In genomic region chr13:44101161-44101560, GRCm38 (mm10) we compare ENCODE assay signal across 11 mouse cellular contexts.
A peak's percentile ranks its signal among the peaks of the same experiment; 100 is the strongest.
DNase-seq lines count a peak whose midpoint lies in the region; ATAC-seq lines count a peak whose summit lies in the region.
"Had no signal": no experiment of that assay in that cellular context is flagged by ENCODE, and none has a peak within 500 bp of the region (broad histone marks: within the 10 kb centered on the region; RNA-seq: fewer than 3 reads in every experiment).

No protein-coding gene starts in this region.

- peaks cover 4% of the 10 kb centered on the region; the same call in 1 of the 2 replicates for H3K4me1 ChIP-seq in heart, embryonic 12.5 days (replicated peaks)
- peaks cover 19% of the 10 kb centered on the region for H3K4me1 ChIP-seq in embryonic facial prominence, embryonic 13.5 days
- peaks cover 7% of the 10 kb centered on the region; the same call in 1 of the 2 replicates for H3K4me1 ChIP-seq in hindbrain, embryonic 11.5 days (replicated peaks; ENCODE audit: control insufficient read depth, insufficient read depth, low read length)
- peaks cover 41% of the 10 kb centered on the region for H3K4me1 ChIP-seq in midbrain, embryonic 15.5 days

- WGBS in heart, embryonic 12.5 days, result 10% methylated on average over 6 of the region's 6 CpGs
- WGBS in embryonic facial prominence, embryonic 13.5 days, result 10% methylated on average over 6 of the region's 6 CpGs
- WGBS in hindbrain, embryonic 11.5 days, result 3% methylated on average over 6 of the region's 6 CpGs
- WGBS in midbrain, embryonic 15.5 days, result 6% methylated on average over 6 of the region's 6 CpGs

- ATAC-seq in heart, embryonic 12.5 days (ENCODE audit: insufficient number of reproducible peaks, low FRiP score), result no peak
- ATAC-seq in embryonic facial prominence, embryonic 13.5 days (ENCODE audit: insufficient number of reproducible peaks, insufficient read depth, low FRiP score, low TSS enrichment, low read depth), result no peak
- peak; percentile 46; the same call in 1 of the 2 replicates for ATAC-seq in hindbrain, embryonic 11.5 days (ENCODE audit: low FRiP score)
- ATAC-seq in midbrain, embryonic 15.5 days (replicated peaks), result peak; percentile 44

- no peak for DNase-seq in heart, postnatal 10 days
- DNase-seq in hindbrain, embryonic 11.5 days (ENCODE audit: low spot score), result peak; percentile 52
- DNase-seq in T-cell, adult 2 months (ENCODE audit: low spot score), result no peak
- DNase-seq in spleen, postnatal 14 days (ENCODE audit: low spot score in 2 of 2), result no peak
- no peak for DNase-seq in adrenal gland, postnatal 14 days
- DNase-seq: cerebellum, adult 8-10 months; gastrocnemius, postnatal 10 days; spleen, adult 18-20 months had no signal

- 0 out of 2 replicates have a peak overlapping the region, but pooled peaks have one; percentile 15 for H3K4me3 ChIP-seq in heart, embryonic 12.5 days
- H3K4me3 ChIP-seq in embryonic facial prominence, embryonic 13.5 days, result peak overlapping the region; percentile 8
- peak overlapping the region; percentile 12; the same call in 1 of the 2 replicates for H3K4me3 ChIP-seq in hindbrain, embryonic 11.5 days (ENCODE audit: low read depth, low read length)
- 0 out of 2 replicates have a peak overlapping the region, but pooled peaks have one; percentile 9 for H3K4me3 ChIP-seq in midbrain, embryonic 15.5 days

- H3K36me3 ChIP-seq in heart, embryonic 12.5 days, result no peaks in the 10 kb centered on the region
- H3K36me3 ChIP-seq in embryonic facial prominence, embryonic 13.5 days, result no peaks in the 10 kb centered on the region
- H3K36me3 ChIP-seq in hindbrain, embryonic 11.5 days (ENCODE audit: control insufficient read depth, insufficient read depth, low read length), result no peaks in the 10 kb centered on the region
- no peaks in the 10 kb centered on the region for H3K36me3 ChIP-seq in midbrain, embryonic 15.5 days (replicated peaks)

- H3K9me3 ChIP-seq in heart, embryonic 12.5 days (replicated peaks), result no peaks in the 10 kb centered on the region
- H3K9me3 ChIP-seq in embryonic facial prominence, embryonic 13.5 days, result no peaks in the 10 kb centered on the region
- H3K9me3 ChIP-seq in hindbrain, embryonic 11.5 days (ENCODE audit: control insufficient read depth, low read length), result no peaks in the 10 kb centered on the region
- H3K9me3 ChIP-seq in midbrain, embryonic 15.5 days, result no peaks in the 10 kb centered on the region

- no peak overlapping the region for H3K27ac ChIP-seq in heart, embryonic 12.5 days (ENCODE audit: poor library complexity, severe bottlenecking)
- no peak overlapping the region for H3K27ac ChIP-seq in embryonic facial prominence, embryonic 13.5 days
- 0 out of 2 replicates have a peak overlapping the region, but pooled peaks have one; percentile 36 for H3K27ac ChIP-seq in hindbrain, embryonic 11.5 days (ENCODE audit: low read depth, low read length)
- peak overlapping the region; percentile 75 for H3K27ac ChIP-seq in midbrain, embryonic 15.5 days

- 0 out of 2 replicates have a peak overlapping the region, but pooled peaks have one; percentile 3 for H3K9ac ChIP-seq in heart, embryonic 12.5 days
- 0 out of 2 replicates have a peak overlapping the region, but pooled peaks have one; percentile 3 for H3K9ac ChIP-seq in embryonic facial prominence, embryonic 13.5 days
- no peak overlapping the region for H3K9ac ChIP-seq in hindbrain, embryonic 11.5 days (ENCODE audit: low read depth, low read length)
- H3K9ac ChIP-seq in midbrain, embryonic 15.5 days, result no peak overlapping the region

- peak overlapping the region; percentile 56 for H3K4me2 ChIP-seq in heart, embryonic 12.5 days
- peak overlapping the region; percentile 48 for H3K4me2 ChIP-seq in embryonic facial prominence, embryonic 13.5 days
- peak overlapping the region; percentile 41 for H3K4me2 ChIP-seq in hindbrain, embryonic 11.5 days (replicated peaks; ENCODE audit: low read depth, low read length)
- H3K4me2 ChIP-seq in midbrain, embryonic 15.5 days, result peak overlapping the region; percentile 46

- no peaks in the 10 kb centered on the region for H3K27me3 ChIP-seq in heart, embryonic 12.5 days (replicated peaks)
- H3K27me3 ChIP-seq in embryonic facial prominence, embryonic 13.5 days, result peaks cover 29% of the 10 kb centered on the region
- peaks cover 3% of the 10 kb centered on the region; the same call in 1 of the 2 replicates for H3K27me3 ChIP-seq in hindbrain, embryonic 11.5 days (ENCODE audit: control insufficient read depth, insufficient read depth, low read length)
- peaks cover 4% of the 10 kb centered on the region for H3K27me3 ChIP-seq in midbrain, embryonic 15.5 days (replicated peaks)

- intact Hi-C loops in heart, postnatal 10 days (cut with DNase I), result no loop called here

Comparison
In these comparisons a context has a peak if more than half of its experiments do, and no peak if none do; other contexts are left out.
1. ATAC-seq: peak in hindbrain, embryonic 11.5 days (single experiment) and midbrain, embryonic 15.5 days (single experiment); none in heart, embryonic 12.5 days (single experiment) and embryonic facial prominence, embryonic 13.5 days (single experiment).
2. H3K27ac ChIP-seq: peak in hindbrain, embryonic 11.5 days (single experiment) and midbrain, embryonic 15.5 days (single experiment); none in heart, embryonic 12.5 days (single experiment) and embryonic facial prominence, embryonic 13.5 days (single experiment).
3. H3K9ac ChIP-seq: peak in heart, embryonic 12.5 days (single experiment) and embryonic facial prominence, embryonic 13.5 days (single experiment); none in hindbrain, embryonic 11.5 days (single experiment) and midbrain, embryonic 15.5 days (single experiment).
4. Peak in every context shown above with its lines, with median percentiles within 50 percentile points of each other: H3K4me2 ChIP-seq and H3K4me3 ChIP-seq.